ENCODE assay signal across 9 mouse cellular contexts in genomic region chr11:85834386-85834931, GRCm38 (mm10). TPM values are rescaled to one million over a fixed set of nuclear protein-coding genes. Genes with fewer than 3 reads are reported as not detected.
A peak's percentile ranks its signal among the peaks of the same experiment; 100 is the strongest.
DNase-seq lines count a peak whose midpoint lies in the region; ATAC-seq and TF ChIP-seq lines count a peak whose summit lies in the region.
"Had no signal": no experiment of that assay in that cellular context is flagged by ENCODE, and none has a peak within 500 bp of the region (broad histone marks: within the 10 kb centered on the region; RNA-seq: fewer than 3 reads in every experiment).

No protein-coding gene starts in this region.

- no peak overlapping the region for H3K4me2 ChIP-seq in midbrain, embryonic 15.5 days

- peak overlapping the region; percentile 58; the same call in 1 of the 2 replicates for H3K4me3 ChIP-seq in midbrain, embryonic 10.5 days
- no peak overlapping the region for H3K4me3 ChIP-seq in midbrain, embryonic 15.5 days
- H3K4me3 ChIP-seq in small intestine, adult 2 months (ENCODE audit: low read depth, low read length), result peak overlapping the region; percentile 45

- DNase-seq in adrenal gland, postnatal 10 days, result peak; percentile 37
- no peak for DNase-seq in adrenal gland, adult 18-20 months (ENCODE audit: low spot score in 2 of 2)
- no peak for DNase-seq in midbrain, embryonic 10.5 days (ENCODE audit: low spot score)
- peak; percentile 49 for DNase-seq in kidney, postnatal 10 days
- DNase-seq in frontal cortex, postnatal 10 days (ENCODE audit: low spot score in 2 of 2), result no peak
- DNase-seq in thymus, postnatal 25 days, result no peak

- H3K9me3 ChIP-seq in midbrain, embryonic 10.5 days (replicated peaks), result no peaks in the 10 kb centered on the region
- H3K9me3 ChIP-seq in midbrain, embryonic 15.5 days, result no peaks in the 10 kb centered on the region

- ATAC-seq in midbrain, embryonic 15.5 days (replicated peaks), result no peak

- 1% methylated on average over 17 of the region's 17 CpGs for WGBS in midbrain, embryonic 10.5 days
- 5% methylated on average over 16 of the region's 17 CpGs for WGBS in midbrain, embryonic 15.5 days
- WGBS in small intestine, adult 2 months, result 49% methylated on average over 17 of the region's 17 CpGs

- H3K27me3 ChIP-seq in midbrain, embryonic 10.5 days (ENCODE audit: low read depth, poor library complexity, severe bottlenecking), result peaks cover 100% of the 10 kb centered on the region
- peaks cover 72% of the 10 kb centered on the region for H3K27me3 ChIP-seq in midbrain, embryonic 15.5 days (replicated peaks)
- peaks cover 88% of the 10 kb centered on the region for H3K27me3 ChIP-seq in small intestine, adult 2 months (ENCODE audit: control insufficient read depth, insufficient read depth, low read length)

- H3K4me1 ChIP-seq in midbrain, embryonic 10.5 days, result peaks cover 58% of the 10 kb centered on the region
- H3K4me1 ChIP-seq in midbrain, embryonic 15.5 days, result peaks cover 25% of the 10 kb centered on the region
- H3K4me1 ChIP-seq in small intestine, adult 2 months (ENCODE audit: control insufficient read depth, insufficient read depth, insufficient read length, low read length), result peaks cover 8% of the 10 kb centered on the region

- H3K9ac ChIP-seq in midbrain, embryonic 15.5 days, result no peak overlapping the region

- no peak overlapping the region for H3K27ac ChIP-seq in midbrain, embryonic 10.5 days (replicated peaks)
- H3K27ac ChIP-seq in midbrain, embryonic 15.5 days, result no peak overlapping the region
- peak overlapping the region; percentile 26; the same call in 1 of the 2 replicates for H3K27ac ChIP-seq in small intestine, adult 2 months (ENCODE audit: insufficient read depth, low read depth, low read length)

- no peaks in the 10 kb centered on the region for H3K36me3 ChIP-seq in midbrain, embryonic 10.5 days
- no peaks in the 10 kb centered on the region for H3K36me3 ChIP-seq in midbrain, embryonic 15.5 days (replicated peaks)
- H3K36me3 ChIP-seq in small intestine, adult 2 months (ENCODE audit: control insufficient read depth, insufficient read depth, low read length), result no peaks in the 10 kb centered on the region

- TF ChIP-seq POLR2A in small intestine, adult 2 months (IDR thresholded peaks at IDR 0.05; ENCODE audit: low read depth, low read length), result no peak

- no peak for TF ChIP-seq CTCF in small intestine, adult 2 months (IDR thresholded peaks at IDR 0.05; ENCODE audit: extremely low read depth, insufficient read length, insufficient replicate concordance, low read depth, low read length)

RNA-seq across cellular contexts. Expression of gene Tbx2, which starts 2.1 kb away (rescaled TPM):
- 10 to 100 TPM; 27.5 to 31.5 TPM for total RNA-seq in adrenal gland, postnatal 10 days (2021)
- total RNA-seq in adrenal gland, adult 18-20 months (2021), result 10 to 100 TPM; 14.5 to 17.7 TPM
- 0.27 and 0.43 TPM in 2 replicates for polyA plus RNA-seq in midbrain, embryonic 10.5 days (2016; fragmentation: Nextera tagmentation; extraction: Ambion mirVana)
- 1.0 TPM in 2 replicates for polyA plus RNA-seq in midbrain, embryonic 15.5 days (2015; fragmentation: Nextera tagmentation; extraction: Ambion mirVana)
- polyA plus RNA-seq in small intestine, adult 2 months (2012; rRNA removed), result 10.2 and 19.7 TPM in 2 replicates

RNA-seq across cellular contexts. Expression of gene Gm11444, which starts 15.7 kb away (rescaled TPM):
- not detected for total RNA-seq in adrenal gland, postnatal 10 days (2021)
- total RNA-seq in adrenal gland, adult 18-20 months (2021), result not detected
- not detected in 2 replicates for polyA plus RNA-seq in midbrain, embryonic 10.5 days (2016; fragmentation: Nextera tagmentation; extraction: Ambion mirVana)
- not detected in 2 replicates for polyA plus RNA-seq in midbrain, embryonic 15.5 days (2015; fragmentation: Nextera tagmentation; extraction: Ambion mirVana)
- not detected in 2 replicates for polyA plus RNA-seq in small intestine, adult 2 months (2012; rRNA removed)
- total RNA-seq: layer of hippocampus, postnatal 10 days had no signal

RNA-seq across cellular contexts. Expression of gene Tbx4, which starts 51.8 kb away (rescaled TPM):
- under 1 TPM in 1 of 2 experiments, not detected in 1; 0.12 TPM for total RNA-seq in adrenal gland, postnatal 10 days (2021)
- not detected for total RNA-seq in adrenal gland, adult 18-20 months (2021)
- polyA plus RNA-seq in midbrain, embryonic 10.5 days (2016; fragmentation: Nextera tagmentation; extraction: Ambion mirVana), result 0.04 and 0.20 TPM in 2 replicates
- polyA plus RNA-seq in midbrain, embryonic 15.5 days (2015; fragmentation: Nextera tagmentation; extraction: Ambion mirVana), result 0.34 and 0.46 TPM in 2 replicates
- polyA plus RNA-seq in small intestine, adult 2 months (2012; rRNA removed), result 0.23 and 0.34 TPM in 2 replicates

Comparison
In these comparisons a context has a peak if more than half of its experiments do, and no peak if none do; other contexts are left out.
1. DNase-seq: peak in adrenal gland, postnatal 10 days (single experiment) and kidney, postnatal 10 days (single experiment); none in adrenal gland, adult 18-20 months (0 of 2), midbrain, embryonic 10.5 days (single experiment), frontal cortex, postnatal 10 days (0 of 2) and thymus, postnatal 25 days (single experiment).